Mouse (Mus musculus) cerebellum, adult 11 months (tissue): ENCODE results near the gene Dhx34.

Experiments used
- DNase-seq: peaks from one replicate; pipeline ENCODE4 v3.0.0; 2022

Gene Dhx34

DNA sequence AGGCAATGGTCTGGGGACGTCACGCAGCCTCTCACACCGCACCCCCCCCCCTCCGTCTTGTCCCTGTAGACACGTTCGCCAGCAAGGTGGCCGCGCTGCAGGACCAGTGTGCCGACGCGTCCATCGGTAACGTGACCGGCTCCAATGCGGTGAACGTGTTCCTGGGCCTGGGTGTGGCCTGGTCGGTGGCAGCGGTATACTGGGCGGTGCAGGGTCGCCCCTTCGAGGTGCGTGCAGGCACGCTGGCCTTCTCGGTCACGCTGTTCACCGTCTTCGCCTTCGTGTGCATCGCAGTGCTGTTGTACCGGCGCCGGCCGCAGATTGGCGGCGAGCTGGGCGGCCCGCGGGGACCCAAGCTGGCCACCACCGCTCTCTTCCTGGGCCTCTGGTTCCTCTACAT, 63.1 kb downstream of the Dhx34 start:
- no peak for DNase-seq

DNA sequence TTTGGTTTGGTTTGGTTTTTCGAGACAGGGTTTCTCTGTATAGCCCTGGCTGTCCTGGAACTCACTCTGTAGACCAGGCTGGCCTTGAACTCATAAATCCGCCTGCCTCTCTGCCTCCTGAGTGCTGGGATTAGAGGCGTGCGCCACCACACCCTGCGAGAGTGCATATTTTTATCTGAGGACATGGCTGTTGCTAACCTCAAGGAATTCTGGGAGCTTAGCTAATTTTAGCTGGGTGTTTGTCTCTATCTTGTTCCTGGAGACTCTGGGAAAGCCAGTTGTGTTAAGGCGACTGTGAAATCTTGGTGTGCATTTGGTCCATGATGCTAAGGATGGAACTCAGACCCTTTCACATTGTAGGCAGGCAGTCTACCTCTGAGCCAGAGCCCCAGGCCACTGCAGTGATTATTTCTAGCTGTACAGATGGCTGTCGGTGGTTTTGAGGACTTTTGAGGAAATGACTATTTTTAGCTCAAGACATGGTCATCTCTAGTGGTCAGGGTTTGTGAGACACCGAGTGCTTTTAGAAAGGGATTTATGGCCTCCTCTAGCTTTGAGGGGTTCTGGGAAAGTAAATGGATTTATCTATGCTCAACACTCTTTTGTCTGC, 65.6 kb downstream of the Dhx34 start:
- no peak for DNase-seq

DNA sequence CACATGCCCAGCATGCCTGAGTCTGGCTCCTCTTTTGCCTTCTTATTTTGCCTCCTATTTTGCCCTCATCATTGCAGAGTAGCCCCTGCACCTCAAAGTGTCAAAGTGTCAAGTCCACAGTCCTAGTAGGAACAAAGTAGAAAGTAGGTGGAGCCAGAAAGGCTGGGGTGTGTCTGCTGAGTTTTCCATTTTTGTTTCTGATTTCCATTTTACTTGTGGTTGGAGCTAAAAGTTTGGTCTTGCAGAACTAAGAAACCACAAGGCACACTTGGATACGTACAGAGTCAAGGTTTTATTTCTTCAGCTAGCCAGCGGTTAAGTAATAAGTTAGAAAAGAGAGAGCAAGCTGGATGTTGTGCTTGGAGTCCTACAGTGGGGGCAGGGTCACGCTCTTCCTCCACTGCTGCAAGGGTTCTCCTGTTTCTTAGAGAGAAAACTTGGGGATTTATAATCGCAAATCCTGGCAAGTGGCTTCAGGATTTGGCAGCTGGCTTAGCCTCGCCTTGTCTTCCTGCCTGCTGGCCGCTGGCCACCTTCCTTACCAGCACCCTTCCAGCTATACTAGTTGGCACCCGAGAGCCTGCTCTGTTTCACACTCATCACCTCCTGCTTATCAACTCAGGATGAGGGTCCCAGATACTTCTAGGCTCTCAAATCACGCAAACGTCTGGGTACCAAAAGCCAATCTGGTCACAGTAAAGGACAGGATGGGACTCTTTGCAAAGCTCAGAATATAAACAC, 66.5 kb downstream of the Dhx34 start:
- DNase-seq: no peak

DNA sequence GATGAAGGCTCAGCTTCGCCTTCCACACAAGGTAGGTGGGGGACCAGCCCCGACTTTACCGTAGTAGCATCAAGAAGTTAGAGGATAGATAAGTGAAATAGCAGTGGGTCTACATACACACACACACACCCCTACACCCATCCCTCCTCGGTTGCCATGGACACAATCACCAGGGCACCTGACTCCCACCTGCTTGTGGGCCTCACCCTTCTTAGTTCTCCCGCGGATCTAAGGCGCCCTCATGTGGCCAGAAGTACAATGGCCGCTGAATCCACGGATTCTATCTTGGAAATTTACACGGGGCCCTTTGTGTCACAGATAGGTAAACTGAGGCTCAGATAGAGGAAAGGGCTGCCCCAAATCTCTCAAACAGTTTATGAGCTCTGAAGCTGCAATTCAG, 68.3 kb downstream of the Dhx34 start:
- peak; percentile 70 for DNase-seq

DNA sequence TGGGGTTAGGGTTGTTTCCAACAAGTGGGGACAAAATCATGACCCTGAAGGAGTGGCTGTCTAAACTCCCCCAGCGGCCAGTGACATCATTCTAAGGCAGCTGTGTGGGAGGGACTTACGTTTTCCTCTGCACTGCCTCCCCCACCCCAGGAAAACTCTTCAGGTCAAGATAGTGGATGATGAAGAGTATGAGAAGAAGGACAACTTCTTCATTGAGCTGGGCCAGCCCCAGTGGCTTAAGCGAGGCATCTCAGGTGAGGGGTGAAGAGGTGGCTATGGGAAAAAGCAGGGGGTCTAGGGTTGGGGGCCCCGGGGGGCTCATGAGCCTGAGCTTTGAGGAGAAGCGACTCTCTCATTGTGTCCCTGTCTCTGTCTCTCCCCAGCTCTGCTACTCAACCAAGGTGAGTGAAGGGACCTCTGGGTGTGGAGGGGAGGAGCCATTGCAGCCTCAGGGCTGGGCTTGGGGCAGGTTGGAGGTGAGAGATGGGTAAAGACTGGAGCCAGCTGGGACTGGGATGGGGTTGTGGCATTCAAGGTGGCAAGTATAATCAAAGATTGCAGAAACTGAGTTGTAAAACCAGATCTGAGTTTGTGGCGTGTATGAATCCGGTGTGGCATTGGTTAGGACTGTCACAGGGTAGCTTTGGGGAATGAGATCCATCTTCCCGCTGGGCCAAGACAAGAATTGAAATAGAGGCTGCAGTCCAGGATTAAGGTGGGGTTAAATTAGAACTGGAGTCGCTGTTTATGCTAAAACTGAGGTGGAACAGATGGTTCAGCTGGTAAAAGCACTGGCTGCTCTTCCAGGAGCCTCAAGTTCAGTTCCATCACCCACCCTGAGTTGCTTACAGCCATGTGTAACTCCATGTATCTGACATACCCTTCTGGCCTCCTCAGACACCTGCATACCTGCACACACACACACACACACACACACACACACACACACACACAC, 71.4 kb downstream of the Dhx34 start:
- no peak for DNase-seq

DNA sequence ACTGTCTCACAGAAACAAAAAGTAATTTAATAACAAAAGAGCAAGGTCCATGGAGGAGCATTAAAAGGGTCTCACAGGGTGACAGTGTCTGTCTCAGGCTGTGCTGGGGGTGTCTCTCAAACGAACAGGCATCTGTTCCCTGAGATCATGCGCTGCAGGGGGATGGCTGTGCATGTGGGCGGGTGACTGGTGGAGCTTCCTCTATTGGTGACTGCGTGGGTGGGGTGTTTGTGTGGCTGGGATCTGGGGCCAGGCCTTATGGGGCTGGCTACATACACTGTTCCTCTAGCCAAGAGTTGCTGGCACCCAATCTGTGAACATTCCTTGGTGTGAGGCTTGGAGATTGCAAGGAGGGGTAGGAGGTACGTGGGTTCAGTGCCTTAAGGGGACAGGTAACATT, 72.6 kb downstream of the Dhx34 start:
- peak; percentile 91 for DNase-seq

DNA sequence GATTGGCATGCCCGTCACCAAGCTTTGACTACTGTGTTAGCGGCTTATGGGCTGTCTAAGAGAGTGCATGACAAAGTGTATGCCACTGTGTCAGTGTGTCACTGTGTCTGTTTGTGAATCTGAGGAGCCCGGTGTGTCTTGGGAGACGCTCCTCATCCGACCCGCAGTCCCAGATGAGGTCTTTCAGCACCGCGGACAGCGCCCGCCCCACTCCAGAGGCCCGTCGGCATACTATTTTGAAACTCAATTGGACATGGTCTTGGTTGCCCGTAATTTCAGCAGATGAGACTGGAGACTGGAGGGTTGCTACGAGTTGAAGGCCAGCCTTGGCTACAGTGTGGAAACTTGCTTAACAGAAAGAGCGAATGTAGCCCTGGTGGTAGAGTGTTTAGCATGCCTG, 74.2 kb downstream of the Dhx34 start:
- DNase-seq: no peak
